Mouse (Mus musculus): ENCODE results near the gene Cenpf.

DNA sequence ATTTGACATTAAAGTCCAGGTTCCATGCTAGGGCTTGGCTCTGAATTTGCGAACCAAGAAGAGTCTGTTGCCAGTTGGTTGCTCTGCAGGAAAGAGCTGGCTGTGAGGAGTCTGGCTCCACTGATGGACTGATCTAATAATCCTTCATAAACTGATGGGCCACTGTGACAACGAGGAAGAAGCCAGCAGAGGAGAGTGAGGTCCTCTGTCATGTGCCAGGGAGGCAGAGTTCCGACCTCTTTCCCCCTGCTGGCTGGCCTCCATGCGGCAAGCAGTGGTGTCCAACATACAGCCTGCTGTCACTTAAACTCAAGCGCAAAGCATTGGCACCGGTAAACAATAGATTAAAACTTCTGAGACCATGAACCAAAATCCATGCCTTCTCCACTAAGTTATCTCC lies 57.9 kb downstream of the Cenpf start:
- TF ChIP-seq CTCF (IDR thresholded peaks at IDR 0.05; ENCODE audit: low read depth, low read length), result no peak
- TF ChIP-seq POLR2A (IDR thresholded peaks at IDR 0.05; ENCODE audit: extremely low read depth, insufficient read depth, low read length), result no peak

Data from liver, adult 2 months (tissue).